Mouse (Mus musculus) MEL (cell line): ENCODE results near the gene Cfap161.

ENCODE experiments used
- CTCF ChIP-seq, 3 experiments: IDR thresholded peaks in 2 of 3; conservative IDR thresholded peaks in 1 of 3; 2 replicates each; pipeline ENCODE4 v1.5.1; 2011 to 2012; ENCODE audit warnings: low read length in 3 of 3, low read depth in 2 of 3, mild to moderate bottlenecking in 2 of 3, improper control_type of control experiment in 1 of 3, inconsistent platforms in 1 of 3, mixed read lengths in 1 of 3, moderate library complexity in 1 of 3; ENCODE audit not compliant: control insufficient read depth in 1 of 3, insufficient read depth in 1 of 3, poor library complexity in 1 of 3, severe bottlenecking in 1 of 3
- MEF2A ChIP-seq: IDR thresholded peaks from 2 replicates; pipeline ENCODE4 v1.6.1; 2014; ENCODE audit warnings: low read depth, mild to moderate bottlenecking, inconsistent platforms, low read length, improper control_type of control experiment; ENCODE audit not compliant: poor library complexity, insufficient replicate concordance, severe bottlenecking; ENCODE audit errors: extremely low read depth

DNA sequence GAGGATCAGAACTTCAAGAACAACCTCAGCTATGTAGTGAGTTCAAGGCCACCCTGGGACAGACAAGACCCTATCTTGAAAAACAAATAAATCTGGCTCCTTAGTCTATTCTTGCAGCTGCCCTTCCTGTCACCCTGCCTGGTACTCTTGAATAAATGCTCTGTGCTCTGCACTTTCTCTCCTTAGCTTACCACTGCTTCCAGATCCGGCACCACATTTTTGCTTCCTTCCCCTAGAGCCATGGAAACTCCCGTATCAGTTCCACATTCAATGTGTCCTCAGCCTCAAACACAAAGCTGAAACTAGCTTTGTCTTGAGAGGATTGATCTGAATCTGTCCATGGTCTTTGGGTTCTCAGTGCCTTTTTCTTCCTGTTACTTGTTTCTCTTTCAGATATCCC lies 70.1 kb downstream of the Cfap161 start:
- TF ChIP-seq CTCF (IDR thresholded peaks at IDR 0.05 in 2 of 3, conservative IDR thresholded peaks at IDR 0.05 in 1 of 3; ENCODE audit: control insufficient read depth in 1 of 3, insufficient read depth in 1 of 3, low read depth in 2 of 3, low read length in 3 of 3, poor library complexity in 1 of 3, severe bottlenecking in 1 of 3), result no peak
- TF ChIP-seq MEF2A, result no peak
